8 mouse cellular contexts compared by ENCODE assay signal in genomic region chr16:24913641-24914392, GRCm38 (mm10).
DNase-seq lines count a peak whose midpoint lies in the region; ATAC-seq and TF ChIP-seq lines count a peak whose summit lies in the region.

No protein-coding gene starts in this region.

- H3K27me3 ChIP-seq in myocyte (ENCODE audit: control insufficient read depth, insufficient read depth, insufficient read length): no peaks in the 10 kb centered on the region

- no peaks in the 10 kb centered on the region for H3K79me2 ChIP-seq in myocyte (ENCODE audit: control insufficient read depth, insufficient read depth)

- no peak overlapping the region for H3ac ChIP-seq in myocyte (ENCODE audit: control insufficient read depth, insufficient read length)

- H3K4me2 ChIP-seq in myocyte (ENCODE audit: low read depth): peak overlapping the region; percentile 75

- H3K4me3 ChIP-seq in myocyte: no peak overlapping the region

- DNase-seq in CD4-positive, CD25-positive, alpha-beta regulatory T cell, adult 2 months (ENCODE audit: low read depth, low spot score): peak; percentile 13
- DNase-seq in kidney, adult 11 months: peak; percentile 16
- DNase-seq in kidney, postnatal 10 days: no peak
- peak; percentile 79 for DNase-seq in fibroblast of lung, adult 2 months (ENCODE audit: low read depth)
- DNase-seq in spleen, postnatal 10 days (ENCODE audit: low spot score in 2 of 2): no peak

- H3K36me3 ChIP-seq in myocyte (ENCODE audit: control insufficient read depth, insufficient read depth): no peaks in the 10 kb centered on the region

- TF ChIP-seq POLR2A in myocyte (IDR thresholded peaks at IDR 0.05; ENCODE audit: insufficient read length, low read depth): no peak

- no peak for ATAC-seq in CD4-positive, CD25-positive, alpha-beta regulatory T cell, adult 4 months
- no peak for ATAC-seq in cerebellum, adult (ENCODE audit: insufficient number of reproducible peaks, low FRiP score, low TSS enrichment)

TF ChIP-seq in myocyte, 11 proteins besides CTCF, POLR2A, EP300 and RAD21:
- TF ChIP-seq POLR2AphosphoS2 (IDR thresholded peaks at IDR 0.05; ENCODE audit: insufficient read length, low read depth) (no peak), CEBPB (IDR thresholded peaks at IDR 0.05; ENCODE audit: insufficient read depth, poor library complexity, severe bottlenecking) (no peak)

Comparison
In these comparisons a context has a peak if more than half of its experiments do, and no peak if none do; other contexts are left out.
1. DNase-seq: peak in CD4-positive, CD25-positive, alpha-beta regulatory T cell, adult 2 months (single experiment), kidney, adult 11 months (single experiment) and fibroblast of lung, adult 2 months (single experiment); none in kidney, postnatal 10 days (single experiment) and spleen, postnatal 10 days (0 of 2).